Mouse (Mus musculus) heart, embryonic 10.5 days (tissue): Measurements from ENCODE around the gene Sdsl. TPM values are rescaled to one million over a fixed set of nuclear protein-coding genes. Genes with fewer than 3 reads are reported as not detected.

Experiments used
- DNase-seq: peaks from one replicate; pipeline ENCODE4 v3.0.0-alpha.2; 2017; ENCODE audit warnings: low spot score
- H3K27ac ChIP-seq: fragments of 300-500 bp; sonication (generic); 2 replicates; pipeline ENCODE4 v1.5.1; 2016; ENCODE audit warnings: mild to moderate bottlenecking
- H3K27me3 ChIP-seq: fragments of 300-500 bp; sonication (generic); 2 replicates; pipeline ENCODE4 v1.6.1; 2016; ENCODE audit warnings: mild to moderate bottlenecking; ENCODE audit not compliant: poor library complexity, insufficient read depth, severe bottlenecking
- H3K36me3 ChIP-seq: fragments of 300-500 bp; sonication (generic); 2 replicates; pipeline ENCODE4 v1.6.1; 2016; ENCODE audit warnings: mild to moderate bottlenecking, moderate library complexity
- H3K4me1 ChIP-seq: fragments of 300-500 bp; sonication (generic); 2 replicates; pipeline ENCODE4 v1.6.1; 2016; ENCODE audit warnings: mild to moderate bottlenecking
- H3K4me3 ChIP-seq: fragments of 300-500 bp; sonication (generic); 2 replicates; pipeline ENCODE4 v1.5.1; 2016; ENCODE audit warnings: mild to moderate bottlenecking, moderate library complexity
- H3K9me3 ChIP-seq: fragments of 300-500 bp; sonication (generic); 2 replicates; pipeline ENCODE4 v1.6.1; 2016; ENCODE audit warnings: mild to moderate bottlenecking, moderate library complexity
- WGBS: fragments of 180-500 bp; shearing (Covaris S2); methylation state at CpG from one replicate; pipeline ENCODE4 v1.1.7; 2016; 5-methylcytosine and 5-hydroxymethylcytosine counted together
- polyA plus RNA-seq: library from polyadenylated mRNA; unstranded; fragments of >200 nt; fragmentation: Nextera tagmentation; extraction: Ambion mirVana; gene quantifications from 2 replicates; pipeline ENCODE4 v1.2.1, GENCODE M21; 2016

The Sdsl gene
- polyA plus RNA-seq, 1 experiment from 2014 or later, result 7.5 TPM

DNA sequence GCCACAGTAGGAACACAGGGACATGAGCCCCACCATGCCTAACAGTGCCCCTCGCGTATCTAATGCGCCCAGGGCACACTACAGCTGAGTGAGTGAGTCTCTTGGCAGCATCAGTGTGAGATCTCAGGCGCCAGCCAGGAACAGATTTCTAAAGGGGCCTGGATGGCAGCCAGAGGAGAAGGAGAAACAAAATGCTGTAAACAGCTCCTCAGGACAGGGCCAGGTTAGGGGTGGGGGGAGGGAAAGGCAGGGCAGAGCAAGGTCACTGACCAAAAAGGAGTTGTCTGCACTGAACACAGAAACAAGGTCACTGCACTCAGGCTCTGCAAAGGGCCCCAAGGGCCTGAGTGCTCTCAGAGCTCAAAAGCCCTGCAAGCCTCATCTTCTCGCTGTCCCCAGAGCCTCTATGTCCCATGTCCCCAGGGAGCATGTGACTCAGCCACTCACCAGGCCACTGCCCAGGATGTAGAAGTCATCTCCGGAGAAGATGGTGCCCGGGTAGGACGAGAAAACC lies 18.1 kb upstream of the Sdsl start:
- H3K27ac ChIP-seq, result peak overlapping the region; percentile 77
- peaks cover 72% of the 10 kb centered on the region for H3K36me3 ChIP-seq
- H3K4me1 ChIP-seq, result peaks cover 17% of the 10 kb centered on the region
- no peaks in the 10 kb centered on the region for H3K9me3 ChIP-seq
- 67% methylated on average over 8 of the region's 8 CpGs for WGBS
- no peaks in the 10 kb centered on the region for H3K27me3 ChIP-seq
- no peak overlapping the region for H3K4me3 ChIP-seq
- DNase-seq, result no peak

- H3K36me3 ChIP-seq, result peaks cover 64% of the 10 kb centered on the region
- WGBS, result 78% methylated on average over 8 of the region's 8 CpGs
- no peaks in the 10 kb centered on the region for H3K9me3 ChIP-seq
- no peak for DNase-seq
- no peak overlapping the region for H3K4me3 ChIP-seq
- no peak overlapping the region for H3K27ac ChIP-seq
- peaks cover 18% of the 10 kb centered on the region for H3K4me1 ChIP-seq
- no peaks in the 10 kb centered on the region for H3K27me3 ChIP-seq
Measured at GRCm38 (mm10) chr5:120487844-120488243, 15.2 kb upstream of the Sdsl start.

- 82% methylated on average over 19 of the region's 19 CpGs for WGBS
- Histone ChIP-seq H3K4me1 (peaks cover 14% of the 10 kb centered on the region), H3K4me3 (no peak overlapping the region), H3K27ac (no peak overlapping the region), H3K9me3 (no peaks in the 10 kb centered on the region), H3K27me3 (peaks cover 14% of the 10 kb centered on the region; the same call in 1 of the 2 replicates), H3K36me3 (peaks cover 47% of the 10 kb centered on the region)
- no peak for DNase-seq
Measured at GRCm38 (mm10) chr5:120483399-120483798, 10.8 kb upstream of the Sdsl start.

DNA sequence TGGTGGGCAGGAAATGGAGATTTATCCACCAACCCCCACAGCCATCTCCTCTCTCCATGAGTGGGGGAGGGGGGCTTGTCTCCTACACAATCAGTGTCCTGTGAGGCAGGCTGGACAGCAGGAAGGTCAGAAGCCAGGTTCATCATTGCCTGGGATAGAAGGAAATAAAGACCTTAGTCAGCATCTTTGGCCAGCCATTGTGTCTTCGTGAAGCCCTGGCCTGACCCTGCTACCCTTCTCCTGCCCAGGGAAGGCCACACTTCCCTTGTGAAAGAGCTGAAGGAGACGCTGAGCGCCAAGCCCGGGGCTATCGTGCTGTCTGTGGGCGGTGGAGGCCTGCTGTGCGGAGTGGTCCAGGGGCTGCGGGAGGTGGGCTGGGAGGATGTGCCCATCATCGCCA lies 8.6 kb upstream of the Sdsl start:
- 68% methylated on average over 9 of the region's 9 CpGs for WGBS
- H3K27ac ChIP-seq, result no peak overlapping the region
- peaks cover 27% of the 10 kb centered on the region for H3K27me3 ChIP-seq
- no peak for DNase-seq
- H3K36me3 ChIP-seq, result peaks cover 25% of the 10 kb centered on the region
- no peaks in the 10 kb centered on the region for H3K9me3 ChIP-seq
- no peak overlapping the region for H3K4me3 ChIP-seq
- peaks cover 21% of the 10 kb centered on the region for H3K4me1 ChIP-seq

GRCm38 (mm10) chr5:120479538-120479937 lies 6.9 kb upstream of the Sdsl start:
- WGBS, result 65% methylated on average over 4 of the region's 4 CpGs
- Histone ChIP-seq H3K4me1 (peaks cover 23% of the 10 kb centered on the region), H3K9me3 (no peaks in the 10 kb centered on the region), H3K36me3 (peaks cover 9% of the 10 kb centered on the region), H3K27me3 (peaks cover 35% of the 10 kb centered on the region), H3K4me3 (no peak overlapping the region), H3K27ac (no peak overlapping the region)
- no peak for DNase-seq

GRCm38 (mm10) chr5:120477993-120478392 lies 5.4 kb upstream of the Sdsl start:
- WGBS, result 89% methylated on average over 5 of the region's 5 CpGs
- Histone ChIP-seq H3K27ac (no peak overlapping the region), H3K27me3 (peaks cover 35% of the 10 kb centered on the region), H3K36me3 (no peaks in the 10 kb centered on the region), H3K9me3 (no peaks in the 10 kb centered on the region), H3K4me3 (no peak overlapping the region), H3K4me1 (peaks cover 18% of the 10 kb centered on the region)
- no peak for DNase-seq

DNA sequence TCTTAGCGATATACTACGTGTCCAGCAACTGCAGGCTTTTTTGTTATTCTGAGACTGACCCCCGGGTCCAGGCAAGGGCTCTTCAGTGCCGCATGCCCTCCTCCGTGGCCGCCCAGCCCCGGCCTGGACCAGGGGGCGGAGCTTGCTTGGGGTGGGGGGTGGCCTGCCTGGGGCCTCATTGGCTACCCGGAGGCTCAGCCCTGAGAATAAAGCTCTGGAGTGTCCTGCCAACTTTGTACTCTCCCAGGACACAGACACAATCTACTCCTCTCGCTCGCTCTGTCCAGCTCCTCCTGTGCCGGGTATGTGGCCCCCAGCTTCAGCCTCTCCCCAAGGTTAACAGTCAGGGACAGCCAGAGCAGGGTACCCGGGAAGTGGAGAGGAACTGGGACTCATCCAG lies 3.7 kb upstream of the Sdsl start, which contains the start of gene Sds:
Sds (plus strand) TSS at position 231 of the 400 bp plus-strand sequence.
- Histone ChIP-seq H3K9me3 (no peaks in the 10 kb centered on the region), H3K36me3 (no peaks in the 10 kb centered on the region), H3K4me3 (peak within 1 kb of the TSS; percentile 30; the same call in 1 of the 2 replicates), H3K4me1 (peaks cover 14% of the 10 kb centered on the region), H3K27me3 (peaks cover 40% of the 10 kb centered on the region), H3K27ac (no peak within 1 kb of the TSS)
- no peak for DNase-seq
- WGBS, result 11% methylated on average over 13 of the region's 13 CpGs

DNA sequence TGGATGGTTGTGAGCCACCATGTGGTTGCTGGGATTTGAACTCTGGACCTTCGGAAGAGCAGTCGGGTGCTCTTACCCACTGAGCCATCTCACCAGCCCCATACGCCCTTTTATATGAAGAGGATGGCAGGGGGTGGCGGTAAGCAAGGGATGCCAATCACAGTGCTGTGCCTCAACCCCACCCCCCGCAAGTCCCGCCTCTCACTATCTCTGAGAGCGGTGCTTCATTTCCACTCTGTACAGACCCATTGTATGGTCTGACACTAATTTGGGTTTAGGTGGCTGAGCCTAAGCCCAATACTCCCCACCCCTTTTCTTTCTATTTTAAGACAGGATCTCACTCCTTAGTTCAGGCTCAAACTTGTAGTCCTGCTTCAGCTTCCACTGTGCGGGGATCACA lies 3.3 kb upstream of the Sdsl start:
- H3K9me3 ChIP-seq, result no peaks in the 10 kb centered on the region
- 47% methylated on average over 8 of the region's 8 CpGs for WGBS
- DNase-seq, result no peak
- no peaks in the 10 kb centered on the region for H3K36me3 ChIP-seq
- H3K4me3 ChIP-seq, result peak overlapping the region; percentile 30; the same call in 1 of the 2 replicates
- H3K27ac ChIP-seq, result no peak overlapping the region
- peaks cover 36% of the 10 kb centered on the region for H3K27me3 ChIP-seq
- peaks cover 10% of the 10 kb centered on the region for H3K4me1 ChIP-seq

DNA sequence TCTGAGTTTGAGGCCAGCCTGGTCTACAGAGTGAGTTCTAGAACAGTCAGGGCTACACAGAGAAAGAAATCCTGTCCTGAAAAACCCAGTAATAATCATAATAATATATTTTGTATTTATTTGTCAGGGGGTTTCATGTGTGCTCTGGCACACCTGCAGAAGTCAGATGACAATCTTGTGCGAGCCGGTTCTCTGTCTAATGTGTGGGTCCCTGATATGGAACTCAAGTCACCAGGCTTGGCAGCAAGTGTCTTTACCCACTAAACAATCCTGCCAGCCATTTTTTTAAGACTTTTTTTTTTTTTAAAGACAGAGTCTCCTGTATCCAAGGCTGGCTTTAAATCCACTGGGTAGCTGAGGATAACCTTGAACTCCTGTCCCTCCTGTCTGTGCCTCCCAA lies 751 bp upstream of the Sdsl start:
- H3K4me3 ChIP-seq, result no peak overlapping the region
- no peak overlapping the region for H3K27ac ChIP-seq
- WGBS, result 84% methylated on average over 2 of the region's 2 CpGs
- peaks cover 28% of the 10 kb centered on the region for H3K27me3 ChIP-seq
- no peaks in the 10 kb centered on the region for H3K36me3 ChIP-seq
- H3K9me3 ChIP-seq, result no peaks in the 10 kb centered on the region
- H3K4me1 ChIP-seq, result peaks cover 9% of the 10 kb centered on the region
- DNase-seq, result no peak

GRCm38 (mm10) chr5:120471538-120471937 lies 1.1 kb downstream of the Sdsl start:
- H3K9me3 ChIP-seq, result no peaks in the 10 kb centered on the region
- no peak for DNase-seq
- H3K27ac ChIP-seq, result no peak overlapping the region
- H3K36me3 ChIP-seq, result no peaks in the 10 kb centered on the region
- peaks cover 13% of the 10 kb centered on the region for H3K4me1 ChIP-seq
- no peak overlapping the region for H3K4me3 ChIP-seq
- H3K27me3 ChIP-seq, result peaks cover 18% of the 10 kb centered on the region
- WGBS, result 51% methylated on average over 4 of the region's 4 CpGs

DNA sequence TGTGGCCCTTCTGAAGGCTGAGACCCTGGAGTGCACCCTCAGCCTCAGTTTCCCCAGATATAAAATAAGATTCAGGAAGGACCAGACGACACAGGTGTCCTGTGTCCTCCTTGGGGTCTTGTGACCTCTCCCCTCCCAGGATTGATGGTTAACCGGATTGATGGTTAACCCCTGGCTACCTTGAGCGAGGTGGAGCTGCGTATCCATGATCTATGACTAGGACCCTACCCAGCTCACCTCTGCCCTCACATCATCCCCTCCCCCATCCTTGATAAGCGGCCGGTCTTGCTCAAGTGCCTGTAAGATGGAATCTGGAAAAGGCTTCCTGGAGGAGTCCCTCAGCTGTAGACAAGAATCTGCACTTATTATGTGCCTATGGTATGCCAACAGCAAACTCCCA lies 3.8 kb downstream of the Sdsl start:
- H3K36me3 ChIP-seq, result no peaks in the 10 kb centered on the region
- H3K9me3 ChIP-seq, result no peaks in the 10 kb centered on the region
- DNase-seq, result no peak
- 71% methylated on average over 6 of the region's 6 CpGs for WGBS
- no peak overlapping the region for H3K4me3 ChIP-seq
- H3K4me1 ChIP-seq, result peaks cover 10% of the 10 kb centered on the region
- no peak overlapping the region for H3K27ac ChIP-seq
- H3K27me3 ChIP-seq, result peaks cover 8% of the 10 kb centered on the region; the same call in 1 of the 2 replicates

GRCm38 (mm10) chr5:120468336-120468735 lies 4.3 kb downstream of the Sdsl start:
- peaks cover 13% of the 10 kb centered on the region; the same call in 1 of the 2 replicates for H3K27me3 ChIP-seq
- no peak for DNase-seq
- H3K9me3 ChIP-seq, result no peaks in the 10 kb centered on the region
- no peaks in the 10 kb centered on the region for H3K36me3 ChIP-seq
- H3K27ac ChIP-seq, result no peak overlapping the region
- no peak overlapping the region for H3K4me3 ChIP-seq
- H3K4me1 ChIP-seq, result peaks cover 10% of the 10 kb centered on the region
- 79% methylated on average over 5 of the region's 5 CpGs for WGBS

DNA sequence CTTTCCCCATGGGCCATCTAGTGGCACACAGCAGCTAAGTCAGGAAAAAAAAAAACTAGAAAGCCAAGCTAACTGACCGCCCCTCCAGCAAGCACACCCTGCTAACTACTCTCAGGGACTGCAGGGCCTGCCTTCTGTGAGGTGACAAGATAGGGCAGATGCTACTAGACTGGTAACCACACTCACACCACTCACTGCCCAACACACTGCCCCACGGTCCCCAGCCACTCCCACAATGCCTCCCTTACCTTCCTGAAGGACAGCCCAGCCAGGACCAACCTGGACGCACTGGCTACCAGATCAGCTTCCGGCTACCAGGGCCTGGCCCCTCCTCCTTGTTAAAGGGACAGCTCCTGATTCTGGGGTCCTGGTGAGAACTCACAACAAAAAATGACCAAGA lies 5.6 kb downstream of the Sdsl start:
- Histone ChIP-seq H3K4me1 (peaks cover 10% of the 10 kb centered on the region), H3K4me3 (peak overlapping the region; percentile 50), H3K27ac (peak overlapping the region; percentile 53), H3K27me3 (peaks cover 25% of the 10 kb centered on the region; the same call in 1 of the 2 replicates), H3K9me3 (no peaks in the 10 kb centered on the region), H3K36me3 (no peaks in the 10 kb centered on the region)
- no peak for DNase-seq
- WGBS, result 10% methylated on average over 4 of the region's 4 CpGs

GRCm38 (mm10) chr5:120465860-120466259 lies 6.8 kb downstream of the Sdsl start:
- Histone ChIP-seq H3K27ac (no peak overlapping the region), H3K4me1 (peaks cover 15% of the 10 kb centered on the region)
- WGBS, result 67% methylated on average over 6 of the region's 6 CpGs

More at GRCm38 (mm10) chr5:120465860-120466259, 6.8 kb downstream of the Sdsl start:
- no peaks in the 10 kb centered on the region for H3K36me3 ChIP-seq
- no peak for DNase-seq
- H3K27me3 ChIP-seq, result peaks cover 31% of the 10 kb centered on the region; the same call in 1 of the 2 replicates
- H3K9me3 ChIP-seq, result no peaks in the 10 kb centered on the region
- H3K4me3 ChIP-seq, result no peak overlapping the region
